Mouse (Mus musculus): ENCODE results near the gene Ehbp1. TPM values are rescaled to one million over a fixed set of nuclear protein-coding genes. Genes with fewer than 3 reads are reported as not detected.

The Ehbp1 gene
- polyA plus RNA-seq, 1 experiment from 2014 or later = 21.7 TPM

- WGBS = 65% methylated on average over 3 of the region's 3 CpGs
- H3K4me1 ChIP-seq (ENCODE audit: control insufficient read depth, insufficient read depth, low read length) = 0 out of 2 replicates have a peak, but pooled peaks cover 4% of the 10 kb centered on the region
- H3K36me3 ChIP-seq (ENCODE audit: control insufficient read depth, insufficient read depth, low read length) = no peaks in the 10 kb centered on the region
- H3K9me3 ChIP-seq (ENCODE audit: control insufficient read depth, low read depth, low read length) = no peaks in the 10 kb centered on the region
- no peak for ATAC-seq (ENCODE audit: insufficient number of reproducible peaks, insufficient read depth, low FRiP score, low read depth)
- H3K27ac ChIP-seq (ENCODE audit: low read length) = no peak overlapping the region
- H3K9ac ChIP-seq (replicated peaks; ENCODE audit: low read depth, low read length) = no peak overlapping the region
- H3K27me3 ChIP-seq (ENCODE audit: control insufficient read depth, insufficient read depth, low read length) = no peaks in the 10 kb centered on the region
- H3K4me3 ChIP-seq (ENCODE audit: low read depth, low read length) = no peak overlapping the region
- H3K4me2 ChIP-seq (replicated peaks; ENCODE audit: low read depth, low read length) = no peak overlapping the region
Measured at GRCm38 (mm10) chr11:22199881-22200280, 142.2 kb downstream of the Ehbp1 start.

GRCm38 (mm10) chr11:22198406-22198805 is 143.7 kb downstream of the Ehbp1 start:
- WGBS = 44% methylated on average over 6 of the region's 6 CpGs
- Histone ChIP-seq H3K4me3 (ENCODE audit: low read depth, low read length) (no peak overlapping the region), H3K9ac (replicated peaks; ENCODE audit: low read depth, low read length) (no peak overlapping the region), H3K27ac (ENCODE audit: low read length) (no peak overlapping the region), H3K36me3 (ENCODE audit: control insufficient read depth, insufficient read depth, low read length) (no peaks in the 10 kb centered on the region), H3K9me3 (ENCODE audit: control insufficient read depth, low read depth, low read length) (no peaks in the 10 kb centered on the region), H3K4me1 (ENCODE audit: control insufficient read depth, insufficient read depth, low read length) (0 out of 2 replicates have a peak, but pooled peaks cover 4% of the 10 kb centered on the region), H3K4me2 (replicated peaks; ENCODE audit: low read depth, low read length) (no peak overlapping the region), H3K27me3 (ENCODE audit: control insufficient read depth, insufficient read depth, low read length) (no peaks in the 10 kb centered on the region)
- no peak for ATAC-seq (ENCODE audit: insufficient number of reproducible peaks, insufficient read depth, low FRiP score, low read depth)

DNA sequence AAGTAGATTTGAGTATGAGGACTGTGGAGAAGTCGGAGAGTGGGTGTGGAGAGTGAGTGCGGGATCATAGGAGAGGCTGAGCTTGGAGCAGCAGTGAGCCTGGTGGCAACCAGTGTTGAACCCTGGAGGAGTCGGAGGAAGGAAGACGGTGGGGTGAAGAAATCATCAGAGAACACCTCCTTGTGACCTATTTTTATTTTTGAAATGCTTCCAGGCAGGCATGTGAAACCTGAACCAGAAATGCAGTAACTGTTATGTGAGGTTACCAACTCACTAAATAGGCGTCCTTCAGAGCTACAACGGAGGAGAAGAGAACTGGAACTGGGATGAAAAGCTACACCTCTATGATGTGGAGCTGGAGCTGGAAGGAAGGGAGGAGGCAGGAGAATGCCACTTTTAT is 144.2 kb downstream of the Ehbp1 start:
- Histone ChIP-seq H3K9ac (replicated peaks; ENCODE audit: low read depth, low read length) (no peak overlapping the region), H3K9me3 (ENCODE audit: control insufficient read depth, low read depth, low read length) (no peaks in the 10 kb centered on the region), H3K36me3 (ENCODE audit: control insufficient read depth, insufficient read depth, low read length) (no peaks in the 10 kb centered on the region), H3K4me1 (ENCODE audit: control insufficient read depth, insufficient read depth, low read length) (0 out of 2 replicates have a peak, but pooled peaks cover 4% of the 10 kb centered on the region), H3K27ac (ENCODE audit: low read length) (no peak overlapping the region), H3K4me3 (ENCODE audit: low read depth, low read length) (no peak overlapping the region), H3K27me3 (ENCODE audit: control insufficient read depth, insufficient read depth, low read length) (no peaks in the 10 kb centered on the region), H3K4me2 (replicated peaks; ENCODE audit: low read depth, low read length) (no peak overlapping the region)
- ATAC-seq (ENCODE audit: insufficient number of reproducible peaks, insufficient read depth, low FRiP score, low read depth) = no peak
- 75% methylated on average over 6 of the region's 6 CpGs for WGBS

DNA sequence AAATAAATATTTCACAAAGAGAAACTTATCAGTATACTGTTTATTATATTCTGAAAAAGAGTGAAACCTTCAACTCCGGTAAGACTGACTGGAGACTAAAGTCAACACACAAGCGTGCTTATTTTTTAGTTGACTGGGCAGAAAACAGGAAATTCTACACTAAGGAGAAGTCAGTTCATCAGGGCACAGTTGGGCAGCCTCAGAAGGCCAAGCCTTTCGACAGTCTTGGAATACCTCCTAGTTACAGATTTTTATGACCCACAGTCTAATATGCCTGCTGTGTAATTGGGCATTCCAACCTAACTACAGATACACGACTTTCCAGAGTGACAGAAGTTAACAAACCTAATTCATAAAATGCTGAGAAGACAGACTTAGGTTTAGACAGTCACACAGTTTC is 145.3 kb downstream of the Ehbp1 start:
- H3K9ac ChIP-seq (replicated peaks; ENCODE audit: low read depth, low read length) = no peak overlapping the region
- H3K36me3 ChIP-seq (ENCODE audit: control insufficient read depth, insufficient read depth, low read length) = no peaks in the 10 kb centered on the region

DNA sequence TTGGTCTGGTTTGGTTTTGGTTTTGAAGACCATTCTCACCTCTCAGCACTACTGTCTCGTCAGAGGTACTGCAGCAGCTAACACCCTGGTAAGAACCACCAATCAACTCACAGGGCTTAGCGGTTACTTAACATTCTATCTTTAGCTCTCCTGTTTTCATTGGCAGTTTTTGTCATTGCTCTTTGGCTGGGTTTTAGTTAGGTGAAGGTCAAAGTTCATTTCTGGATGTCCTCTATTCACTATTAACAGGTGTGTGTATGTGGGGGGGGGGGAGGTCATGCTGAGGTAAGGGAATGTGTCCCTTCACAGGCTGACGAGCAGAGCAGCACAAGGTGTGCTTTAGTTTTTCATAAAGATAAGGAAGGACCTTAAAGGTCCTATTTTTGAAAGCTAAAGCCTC is 147.5 kb downstream of the Ehbp1 start:
- H3K4me1 ChIP-seq (ENCODE audit: control insufficient read depth, insufficient read depth, low read length) = 0 out of 2 replicates have a peak, but pooled peaks cover 4% of the 10 kb centered on the region
- WGBS = 68% methylated on average over 3 of the region's 3 CpGs
- H3K9me3 ChIP-seq (ENCODE audit: control insufficient read depth, low read depth, low read length) = no peaks in the 10 kb centered on the region
- no peak overlapping the region for H3K4me2 ChIP-seq (replicated peaks; ENCODE audit: low read depth, low read length)
- no peak; the same call in 1 of the 2 replicates for ATAC-seq (ENCODE audit: insufficient number of reproducible peaks, insufficient read depth, low FRiP score, low read depth)
- H3K36me3 ChIP-seq (ENCODE audit: control insufficient read depth, insufficient read depth, low read length) = no peaks in the 10 kb centered on the region
- no peaks in the 10 kb centered on the region for H3K27me3 ChIP-seq (ENCODE audit: control insufficient read depth, insufficient read depth, low read length)
- no peak overlapping the region for H3K9ac ChIP-seq (replicated peaks; ENCODE audit: low read depth, low read length)
- H3K27ac ChIP-seq (ENCODE audit: low read length) = no peak overlapping the region
- no peak overlapping the region for H3K4me3 ChIP-seq (ENCODE audit: low read depth, low read length)

More for the DNA sequence above, 145.3 kb downstream of the Ehbp1 start:
- Histone ChIP-seq H3K4me1 (ENCODE audit: control insufficient read depth, insufficient read depth, low read length) (0 out of 2 replicates have a peak, but pooled peaks cover 4% of the 10 kb centered on the region), H3K27me3 (ENCODE audit: control insufficient read depth, insufficient read depth, low read length) (no peaks in the 10 kb centered on the region), H3K4me3 (ENCODE audit: low read depth, low read length) (no peak overlapping the region), H3K27ac (ENCODE audit: low read length) (no peak overlapping the region), H3K9me3 (ENCODE audit: control insufficient read depth, low read depth, low read length) (no peaks in the 10 kb centered on the region), H3K4me2 (replicated peaks; ENCODE audit: low read depth, low read length) (no peak overlapping the region)
- ATAC-seq (ENCODE audit: insufficient number of reproducible peaks, insufficient read depth, low FRiP score, low read depth) = no peak
- WGBS = 68% methylated on average over 4 of the region's 4 CpGs

DNA sequence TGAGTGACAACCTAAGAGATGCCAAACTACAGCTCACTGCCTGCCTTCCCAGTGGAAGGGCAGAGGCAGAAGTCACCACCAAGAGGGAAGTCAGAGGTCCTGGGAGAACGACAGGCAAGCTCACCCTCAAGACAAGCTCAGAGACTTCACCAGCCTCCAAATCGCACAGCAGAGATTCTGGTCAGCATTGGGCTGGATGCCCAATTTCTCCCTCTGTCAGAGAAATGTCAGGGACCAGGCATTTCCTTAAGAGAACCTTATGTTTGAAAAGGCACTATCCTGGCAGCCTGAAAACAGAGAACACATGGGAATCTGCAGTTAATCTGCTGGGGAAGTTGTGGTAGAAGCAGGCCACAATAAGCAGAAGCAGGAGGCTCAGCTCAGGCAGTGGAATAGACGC is 151.5 kb downstream of the Ehbp1 start:
- H3K4me3 ChIP-seq (ENCODE audit: low read depth, low read length) = no peak overlapping the region
- H3K36me3 ChIP-seq (ENCODE audit: control insufficient read depth, insufficient read depth, low read length) = no peaks in the 10 kb centered on the region
- no peaks in the 10 kb centered on the region for H3K9me3 ChIP-seq (ENCODE audit: control insufficient read depth, low read depth, low read length)
- H3K27me3 ChIP-seq (ENCODE audit: control insufficient read depth, insufficient read depth, low read length) = no peaks in the 10 kb centered on the region
- no peak overlapping the region for H3K27ac ChIP-seq (ENCODE audit: low read length)
- H3K9ac ChIP-seq (replicated peaks; ENCODE audit: low read depth, low read length) = no peak overlapping the region
- WGBS = 81% methylated on average over 3 of the region's 3 CpGs
- H3K4me1 ChIP-seq (ENCODE audit: control insufficient read depth, insufficient read depth, low read length) = no peaks in the 10 kb centered on the region
- no peak for ATAC-seq (ENCODE audit: insufficient number of reproducible peaks, insufficient read depth, low FRiP score, low read depth)
- no peak overlapping the region for H3K4me2 ChIP-seq (replicated peaks; ENCODE audit: low read depth, low read length)

- H3K4me1 ChIP-seq (ENCODE audit: control insufficient read depth, insufficient read depth, low read length) = no peaks in the 10 kb centered on the region
- no peak for ATAC-seq (ENCODE audit: insufficient number of reproducible peaks, insufficient read depth, low FRiP score, low read depth)
- H3K4me2 ChIP-seq (replicated peaks; ENCODE audit: low read depth, low read length) = no peak overlapping the region
- no peaks in the 10 kb centered on the region for H3K36me3 ChIP-seq (ENCODE audit: control insufficient read depth, insufficient read depth, low read length)
- 75% methylated on average over 3 of the region's 3 CpGs for WGBS
- no peak overlapping the region for H3K4me3 ChIP-seq (ENCODE audit: low read depth, low read length)
- H3K27me3 ChIP-seq (ENCODE audit: control insufficient read depth, insufficient read depth, low read length) = no peaks in the 10 kb centered on the region
- no peaks in the 10 kb centered on the region for H3K9me3 ChIP-seq (ENCODE audit: control insufficient read depth, low read depth, low read length)
- H3K27ac ChIP-seq (ENCODE audit: low read length) = no peak overlapping the region
- no peak overlapping the region for H3K9ac ChIP-seq (replicated peaks; ENCODE audit: low read depth, low read length)
Measured at GRCm38 (mm10) chr11:22189970-22190369, 152.1 kb downstream of the Ehbp1 start.

DNA sequence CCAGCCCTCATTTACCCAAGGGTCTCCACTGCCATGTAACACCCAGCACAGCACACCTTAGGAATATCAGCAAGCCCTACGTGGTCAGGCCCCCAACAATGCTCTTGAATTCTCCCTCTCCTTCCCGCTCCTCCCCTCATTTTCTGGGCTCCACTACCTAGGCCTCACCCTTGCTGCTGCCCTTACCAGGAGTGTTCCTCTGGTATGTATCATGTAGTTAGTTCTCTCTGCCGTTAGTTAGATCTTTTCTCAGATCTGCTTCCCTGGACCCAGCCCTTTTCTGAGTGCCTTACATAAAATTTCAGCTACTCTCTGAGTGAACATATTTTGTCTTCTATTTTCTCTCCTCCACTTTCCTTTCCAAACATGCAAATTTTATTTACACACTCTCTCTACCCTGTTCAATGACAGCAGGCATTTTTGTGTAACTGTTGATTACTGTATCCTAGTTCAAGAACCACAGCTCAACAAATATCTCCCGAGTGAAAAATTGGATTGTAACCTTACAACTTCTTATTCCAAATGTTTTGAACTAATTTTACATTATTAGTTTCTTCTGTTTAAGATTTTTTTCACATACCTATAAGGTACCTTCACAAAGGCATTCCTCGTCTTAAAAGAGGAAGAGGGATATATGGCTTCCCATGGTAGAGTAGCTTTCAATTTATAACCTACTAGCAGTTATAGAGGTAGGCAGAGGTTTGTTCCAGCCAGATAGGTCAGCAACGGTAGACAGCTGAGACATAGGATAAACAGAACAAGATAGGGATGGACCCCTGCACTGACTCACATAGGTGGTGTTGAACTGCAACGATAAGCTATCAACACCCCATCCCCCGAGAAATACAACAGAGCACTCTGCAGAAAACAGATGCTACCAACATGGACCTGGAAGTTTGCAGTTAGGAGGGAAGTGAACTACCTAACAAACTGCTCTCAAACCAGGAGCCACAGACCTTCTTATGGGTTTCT is 160.3 kb downstream of the Ehbp1 start:
- no peaks in the 10 kb centered on the region for H3K4me1 ChIP-seq (ENCODE audit: control insufficient read depth, insufficient read depth, low read length)
- 0 out of 2 replicates have a peak, but pooled peaks have one; percentile 33 for ATAC-seq (ENCODE audit: insufficient number of reproducible peaks, insufficient read depth, low FRiP score, low read depth)
- H3K9ac ChIP-seq (replicated peaks; ENCODE audit: low read depth, low read length) = no peak overlapping the region
- H3K36me3 ChIP-seq (ENCODE audit: control insufficient read depth, insufficient read depth, low read length) = no peaks in the 10 kb centered on the region
- H3K9me3 ChIP-seq (ENCODE audit: control insufficient read depth, low read depth, low read length) = no peaks in the 10 kb centered on the region
- no peaks in the 10 kb centered on the region for H3K27me3 ChIP-seq (ENCODE audit: control insufficient read depth, insufficient read depth, low read length)
- no peak overlapping the region for H3K27ac ChIP-seq (ENCODE audit: low read length)
- 76% methylated on average over 8 of the region's 8 CpGs for WGBS
- no peak overlapping the region for H3K4me3 ChIP-seq (ENCODE audit: low read depth, low read length)
- no peak overlapping the region for H3K4me2 ChIP-seq (replicated peaks; ENCODE audit: low read depth, low read length)
